ENCODE assay signal across 8 mouse cellular contexts in genomic region chr1:134555240-134555870, GRCm38 (mm10). TPM values are rescaled to one million over a fixed set of nuclear protein-coding genes. Genes with fewer than 3 reads are reported as not detected.
A peak's percentile ranks its signal among the peaks of the same experiment; 100 is the strongest.
DNase-seq lines count a peak whose midpoint lies in the region; ATAC-seq lines count a peak whose summit lies in the region.

No protein-coding gene starts in this region.

- H3K27ac ChIP-seq in intestine, embryonic 15.5 days, result peak overlapping the region; percentile 93

- WGBS in intestine, embryonic 15.5 days, result 17% methylated on average over 13 of the region's 13 CpGs

- peak overlapping the region; percentile 94 for H3K4me2 ChIP-seq in intestine, embryonic 15.5 days (replicated peaks)

- H3K36me3 ChIP-seq in intestine, embryonic 15.5 days, result no peaks in the 10 kb centered on the region

- no peaks in the 10 kb centered on the region for H3K9me3 ChIP-seq in intestine, embryonic 15.5 days

- ATAC-seq in intestine, embryonic 15.5 days, result peak; percentile 42

- H3K27me3 ChIP-seq in intestine, embryonic 15.5 days (replicated peaks), result no peaks in the 10 kb centered on the region

- no peak overlapping the region; the same call in 1 of the 2 replicates for H3K9ac ChIP-seq in intestine, embryonic 15.5 days

- peak; percentile 32 for DNase-seq in cerebellum, adult 9-11 months
- no peak for DNase-seq in cerebellum, adult 9-10 months
- DNase-seq in embryo, embryonic 10.5 days (ENCODE audit: low spot score), result peak; percentile 40
- DNase-seq in lung, postnatal 4 days, result peak; percentile 53 to 69
- DNase-seq in urinary bladder, adult 2 months (ENCODE audit: low spot score), result peak; percentile 37
- DNase-seq in right cerebral cortex, postnatal 36 days (ENCODE audit: low spot score in 2 of 2), result no peak
- no peak for DNase-seq in adrenal gland, postnatal 10 days

- H3K4me1 ChIP-seq in intestine, embryonic 15.5 days (replicated peaks), result peaks cover 13% of the 10 kb centered on the region

- peak overlapping the region; percentile 65; the same call in 1 of the 2 replicates for H3K4me3 ChIP-seq in intestine, embryonic 15.5 days (replicated peaks)

RNA-seq across cellular contexts. Expression of gene Kdm5b, which starts 4.6 kb away (rescaled TPM):
- 35.0 and 38.7 TPM in 2 replicates for polyA plus RNA-seq in intestine, embryonic 15.5 days (2015; fragmentation: Nextera tagmentation; extraction: Ambion mirVana)
- 24.4 and 28.6 TPM in 2 replicates for polyA plus RNA-seq in urinary bladder, adult 2 months (2012; rRNA removed)
- 10 to 100 TPM; 34.9 to 45.3 TPM for total RNA-seq in adrenal gland, postnatal 10 days (2021)

RNA-seq across cellular contexts. Expression of gene Mgat4e, which starts 5.9 kb away (rescaled TPM):
- not detected in 2 replicates for polyA plus RNA-seq in intestine, embryonic 15.5 days (2015; fragmentation: Nextera tagmentation; extraction: Ambion mirVana)
- 0.12 and 0.29 TPM in 2 replicates for polyA plus RNA-seq in urinary bladder, adult 2 months (2012; rRNA removed)
- total RNA-seq in adrenal gland, postnatal 10 days (2021), result not detected

Comparison
In these comparisons a context has a peak if more than half of its experiments do, and no peak if none do; other contexts are left out.
1. DNase-seq: peak in cerebellum, adult 9-11 months (single experiment), embryo, embryonic 10.5 days (single experiment), lung, postnatal 4 days (2 of 2) and urinary bladder, adult 2 months (single experiment); none in cerebellum, adult 9-10 months (single experiment), right cerebral cortex, postnatal 36 days (0 of 2) and adrenal gland, postnatal 10 days (single experiment).